Mouse (Mus musculus) T-helper 2 cell (primary cell): ENCODE results near the gene Hist1h1c.
"Not testable (repeated sequence)": the region's sequence is repeated elsewhere in the genome, so short reads cannot be mapped to it uniquely, and the experiment has no call there.

Experiments
- in situ Hi-C: fragments of 300-600 bp; cut with MboI, MseI; formaldehyde crosslinking; loops from one replicate; pipeline ENCODE4 v1.15.1; 2025; ENCODE audit warnings: high pct_unique_total_duplicates

The Hist1h1c gene

GRCm38 (mm10) chr13:23716261-23717042 lies 22.2 kb upstream of the Hist1h1c start:
- in situ Hi-C loops, result no loop called here

GRCm38 (mm10) chr13:23717176-23717575 lies 21.4 kb upstream of the Hist1h1c start:
- in situ Hi-C loops, result no loop called here

DNA sequence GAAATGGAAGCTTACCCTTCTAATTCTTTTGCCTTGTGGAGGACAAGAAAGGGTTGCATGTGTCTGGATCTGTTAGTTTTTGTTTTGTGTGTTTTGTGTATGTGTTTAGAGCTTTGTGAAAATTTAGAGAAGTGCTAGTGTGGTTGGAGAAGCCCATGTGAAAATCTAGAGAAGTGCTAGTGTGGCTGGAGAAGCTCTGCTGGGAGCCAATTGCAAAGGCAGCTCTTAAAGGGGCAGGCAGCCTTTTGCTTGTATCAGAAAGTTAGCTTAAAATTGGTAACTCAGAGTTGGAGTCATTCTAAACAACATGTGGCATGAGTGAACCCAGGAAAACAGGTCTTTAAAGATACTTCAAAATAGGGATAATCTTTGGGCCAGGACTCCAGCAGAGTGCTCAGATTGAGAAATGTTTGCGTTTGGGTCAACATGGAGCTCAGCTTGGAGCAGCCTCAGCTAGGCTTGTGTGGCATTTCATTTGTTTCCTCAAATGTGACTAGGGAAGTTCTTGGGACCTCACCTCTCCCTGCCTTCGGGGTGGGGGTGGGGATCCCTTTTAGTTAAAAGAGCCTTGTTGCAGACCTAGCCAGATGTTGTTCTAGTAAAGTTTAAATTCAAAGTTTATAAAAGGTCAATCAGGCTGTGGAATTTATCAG lies 20.9 kb upstream of the Hist1h1c start:
- in situ Hi-C loops, result not testable (repeated sequence)

GRCm38 (mm10) chr13:23724239-23724638 lies 14.4 kb upstream of the Hist1h1c start:
- in situ Hi-C loops, result no loop called here

- in situ Hi-C loops, result no loop called here
These were observed 13.4 kb upstream of the Hist1h1c start for GRCm38 (mm10) chr13:23725213-23725612.

GRCm38 (mm10) chr13:23728472-23729191 lies 10.0 kb upstream of the Hist1h1c start:
- in situ Hi-C loops, result no loop called here

DNA sequence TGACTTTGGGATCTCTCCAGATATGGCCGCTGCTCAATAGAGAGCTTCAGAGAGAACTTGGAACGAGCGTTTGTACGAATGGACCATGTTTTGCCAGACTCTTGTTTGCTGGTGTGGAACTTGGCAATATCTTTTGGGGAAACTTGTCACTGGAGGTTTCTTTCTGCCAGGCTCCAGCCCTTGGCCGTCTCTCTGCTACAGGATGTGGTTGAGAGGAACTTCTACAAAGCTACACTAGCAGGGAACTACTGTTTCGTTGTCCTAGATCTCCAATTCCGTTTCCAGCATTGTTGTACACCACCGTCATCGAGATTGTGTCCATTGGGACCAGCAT lies 9.4 kb upstream of the Hist1h1c start:
- in situ Hi-C loops, result no loop called here

DNA sequence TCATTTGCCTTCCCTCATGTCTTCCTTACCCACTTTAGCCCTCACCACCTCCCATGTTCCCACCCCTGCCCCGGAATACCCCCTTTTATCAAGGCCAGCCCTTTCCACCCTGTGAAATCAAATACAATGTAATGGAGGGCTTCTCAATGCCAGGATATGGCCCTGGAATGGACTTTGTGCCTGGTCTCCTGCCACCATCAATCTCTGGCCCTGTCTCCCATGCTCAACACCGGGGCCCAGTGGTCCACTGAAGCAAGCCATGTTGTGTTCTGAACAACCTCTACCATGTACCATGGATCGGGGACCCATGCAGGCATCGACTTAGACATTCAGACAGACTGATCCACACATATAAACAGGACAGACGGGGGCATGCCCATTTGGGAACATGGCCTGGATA lies 8.9 kb upstream of the Hist1h1c start:
- in situ Hi-C loops, result loop anchor here (5.0 kb wide), 1 partner anchor 32 kb away; the partner anchor contains the start of genes Hist1h1t and Hist1h4c

DNA sequence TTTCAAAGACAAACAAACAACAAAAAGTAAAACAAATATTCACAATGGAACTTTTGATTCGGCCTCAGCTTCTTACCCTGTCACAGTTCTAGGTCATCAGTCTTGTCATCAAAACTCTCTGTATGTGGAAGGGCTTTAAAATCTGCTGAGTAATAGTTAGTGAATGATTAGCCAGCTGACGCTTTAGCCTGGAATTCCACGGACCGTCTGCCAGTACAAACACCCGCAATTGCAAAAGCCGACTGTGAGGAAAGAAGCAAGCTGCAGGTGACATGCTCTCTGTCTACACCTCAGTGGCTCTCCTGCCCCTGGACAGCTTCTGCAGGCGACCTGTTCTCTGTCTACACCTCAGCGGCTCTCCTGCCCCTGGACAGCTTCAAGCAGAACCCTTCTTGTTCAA lies 8.1 kb upstream of the Hist1h1c start:
- in situ Hi-C loops, result loop anchor here (5.0 kb wide), 1 partner anchor 33 kb away; the partner anchor contains the start of genes Hist1h1t and Hist1h4c

GRCm38 (mm10) chr13:23732156-23732804 lies 6.3 kb upstream of the Hist1h1c start:
- in situ Hi-C loops, result loop anchor here (5.0 kb wide), 1 partner anchor 35 kb away; the partner anchor contains the start of genes Hist1h1t and Hist1h4c

DNA sequence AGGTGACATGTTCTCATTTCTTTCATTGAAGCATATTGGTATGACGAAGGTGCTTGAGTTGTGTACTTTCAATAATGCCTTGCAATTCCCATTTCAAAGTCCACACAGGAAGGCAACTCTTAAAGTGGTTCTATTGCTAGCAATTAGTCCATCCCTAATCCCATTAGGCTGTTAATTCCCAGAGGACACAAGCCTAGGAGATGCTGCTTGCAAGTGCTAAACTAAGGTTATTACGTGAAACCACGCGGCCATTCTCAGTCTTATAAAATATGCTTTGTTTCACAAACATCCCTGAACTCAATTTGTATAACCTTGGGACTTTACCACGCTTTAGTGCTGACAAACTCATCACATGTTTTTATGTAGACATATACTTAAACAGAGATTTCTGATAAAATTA lies 1.5 kb upstream of the Hist1h1c start:
- in situ Hi-C loops, result no loop called here

DNA sequence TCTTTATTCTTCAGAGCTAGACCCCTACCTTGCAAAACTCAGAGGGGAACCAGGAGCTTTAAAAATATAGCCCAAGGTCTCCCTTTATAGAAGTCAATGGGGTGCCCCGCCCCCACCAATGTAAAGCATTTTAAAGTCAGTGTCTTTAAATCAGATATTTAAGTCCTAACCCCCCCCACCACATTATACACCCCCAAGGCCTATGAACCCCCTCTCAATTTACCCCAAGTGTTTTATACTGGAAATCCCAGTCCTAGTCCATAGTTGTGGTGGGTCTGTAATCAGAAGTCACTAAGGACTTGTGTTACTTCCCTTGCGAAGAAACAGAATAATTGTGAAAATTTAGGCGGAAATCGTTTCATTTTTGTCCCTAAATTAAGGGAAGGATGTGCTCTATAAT lies 567 bp upstream of the Hist1h1c start:
- in situ Hi-C loops, result no loop called here

GRCm38 (mm10) chr13:23739069-23739921 lies 687 bp downstream of the Hist1h1c start:
- in situ Hi-C loops, result no loop called here

DNA sequence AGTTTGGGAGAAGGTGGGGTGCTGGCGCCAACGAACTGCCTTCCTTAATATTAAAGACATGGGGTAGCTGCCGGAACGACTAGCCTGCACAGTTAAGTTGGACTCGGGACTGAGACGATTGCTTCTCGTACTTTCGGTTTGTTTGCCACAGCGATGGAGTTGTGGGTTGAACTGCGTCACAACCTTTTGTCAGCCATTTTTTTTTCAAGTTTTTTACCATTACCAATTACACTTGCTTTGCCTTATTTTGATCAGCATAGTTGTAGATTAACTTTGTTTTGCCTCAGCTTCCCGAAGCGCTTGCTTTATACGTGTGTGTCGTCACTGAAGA lies 1.3 kb downstream of the Hist1h1c start:
- in situ Hi-C loops, result no loop called here

DNA sequence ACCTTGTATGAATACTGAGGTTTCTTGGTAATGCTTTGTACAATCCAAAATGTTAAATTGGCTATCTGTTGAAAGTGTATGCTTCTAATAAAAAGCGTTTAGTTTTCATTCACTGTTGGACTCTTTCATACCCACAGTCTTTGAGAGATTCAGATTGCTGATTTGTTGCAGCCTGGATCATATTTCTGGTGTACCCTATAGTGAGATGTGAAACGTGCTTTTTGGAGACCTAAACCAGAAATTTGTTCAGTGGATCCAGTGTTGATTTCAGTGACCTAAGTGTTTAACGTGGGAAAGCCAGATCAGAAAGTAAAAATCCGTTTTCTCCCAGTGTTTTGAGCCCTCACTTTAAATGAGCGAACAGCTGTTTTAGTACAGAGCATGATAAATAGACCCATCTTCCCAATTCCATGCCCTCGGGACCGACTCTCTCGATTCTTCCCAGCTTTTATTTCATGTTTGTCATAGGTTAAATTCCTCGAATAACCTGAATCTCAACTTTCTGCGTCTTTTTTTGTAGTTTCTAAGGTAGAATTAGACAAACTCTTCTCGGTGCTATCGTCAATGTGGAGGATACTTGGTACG lies 1.7 kb downstream of the Hist1h1c start:
- in situ Hi-C loops, result no loop called here

DNA sequence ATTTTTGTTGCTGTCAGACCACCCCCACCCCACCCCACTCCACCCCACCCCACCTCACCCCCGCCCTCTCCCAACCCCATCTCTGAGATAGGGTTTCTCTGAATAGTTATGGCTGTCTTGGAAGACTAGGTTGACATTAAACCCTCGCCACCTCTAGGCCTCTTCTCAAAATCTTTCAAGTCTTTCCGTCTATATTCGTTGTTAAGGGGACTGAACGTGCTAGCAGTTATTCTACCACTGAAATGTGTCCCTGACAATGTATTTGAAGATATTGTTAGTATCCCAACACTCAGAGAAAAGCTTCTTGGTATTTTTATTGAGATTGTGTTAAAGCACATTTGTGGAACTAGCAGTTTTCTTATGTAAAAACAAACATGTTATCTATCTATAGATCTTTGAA lies 2.3 kb downstream of the Hist1h1c start:
- in situ Hi-C loops, result no loop called here

DNA sequence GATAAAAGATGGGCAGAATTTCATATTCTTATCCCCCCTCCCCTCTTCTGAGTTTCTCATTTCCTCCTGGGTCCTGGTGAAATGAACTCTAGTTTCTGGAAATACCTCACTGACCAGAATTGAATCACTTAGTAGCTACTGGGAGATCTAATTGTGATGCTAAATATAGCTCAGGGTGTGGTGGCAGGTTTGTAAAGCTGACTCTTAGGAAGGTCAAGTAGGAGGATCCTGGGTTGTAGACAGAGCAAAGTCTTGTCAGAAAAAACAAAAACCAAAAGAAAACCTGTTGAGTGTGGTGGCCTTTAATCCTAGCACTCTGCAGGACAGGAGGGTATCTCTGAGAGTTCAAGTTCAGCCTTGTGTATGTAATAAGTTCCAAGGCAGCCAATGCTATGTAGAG lies 3.4 kb downstream of the Hist1h1c start:
- in situ Hi-C loops, result no loop called here

GRCm38 (mm10) chr13:23743215-23743614 lies 4.6 kb downstream of the Hist1h1c start:
- in situ Hi-C loops, result no loop called here

GRCm38 (mm10) chr13:23743963-23744362 lies 5.4 kb downstream of the Hist1h1c start:
- in situ Hi-C loops, result no loop called here

- in situ Hi-C loops, result no loop called here
These were observed 6.1 kb downstream of the Hist1h1c start for GRCm38 (mm10) chr13:23744421-23745380.
